Mouse (Mus musculus): ENCODE results near the gene Naa25. TPM values are rescaled to one million over a fixed set of nuclear protein-coding genes. Genes with fewer than 3 reads are reported as not detected.

The Naa25 gene
- polyA plus RNA-seq, 1 experiment = 8.1 TPM

DNA sequence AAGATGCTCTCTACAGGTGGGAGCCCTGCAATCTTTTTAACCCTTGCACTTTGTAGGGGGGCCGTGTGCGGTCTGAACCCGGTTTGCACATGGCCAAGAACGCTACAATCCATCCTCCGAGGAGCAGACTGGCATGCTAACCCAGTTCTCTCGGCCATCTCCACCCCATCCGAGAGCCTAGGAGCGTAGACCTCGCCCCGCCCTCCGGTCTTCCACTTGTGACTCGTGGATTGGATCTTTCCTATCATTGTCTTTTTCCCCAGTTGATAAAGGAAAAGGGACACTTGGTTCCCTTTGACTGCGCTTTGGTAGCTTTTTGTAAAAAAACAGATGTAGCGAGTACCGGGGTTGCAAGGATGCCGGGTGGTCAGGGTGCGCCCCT lies 53.9 kb downstream of the Naa25 start, which contains the start of gene Tmem116:
Tmem116 (plus strand) TSS at position 250 of the 382 bp plus-strand sequence.
- H3K27me3 ChIP-seq (replicated peaks; ENCODE audit: control insufficient read depth, insufficient read depth, low read length) = no peaks in the 10 kb centered on the region
- peak within 1 kb of the TSS; percentile 89 for H3K4me3 ChIP-seq (ENCODE audit: insufficient read depth, low read depth, low read length)
- peak within 1 kb of the TSS; percentile 98 for H3K27ac ChIP-seq (ENCODE audit: insufficient read depth, low read depth, low read length)
- peaks cover 20% of the 10 kb centered on the region; the same call in 1 of the 2 replicates for H3K4me1 ChIP-seq (ENCODE audit: control insufficient read depth, insufficient read depth, low read length)
- peaks cover 2% of the 10 kb centered on the region; the same call in 1 of the 2 replicates for H3K36me3 ChIP-seq (ENCODE audit: control insufficient read depth, insufficient read depth, low read length)
- WGBS = under 1% methylated on average over 17 of the region's 17 CpGs
- DNase-seq = peak; percentile 58
- no peak for TF ChIP-seq POLR2A (IDR thresholded peaks at IDR 0.05; ENCODE audit: low read depth, low read length)
- TF ChIP-seq CTCF (conservative IDR thresholded peaks at IDR 0.05; ENCODE audit: insufficient read depth, insufficient read length, low read depth, low read length) = no peak

DNA sequence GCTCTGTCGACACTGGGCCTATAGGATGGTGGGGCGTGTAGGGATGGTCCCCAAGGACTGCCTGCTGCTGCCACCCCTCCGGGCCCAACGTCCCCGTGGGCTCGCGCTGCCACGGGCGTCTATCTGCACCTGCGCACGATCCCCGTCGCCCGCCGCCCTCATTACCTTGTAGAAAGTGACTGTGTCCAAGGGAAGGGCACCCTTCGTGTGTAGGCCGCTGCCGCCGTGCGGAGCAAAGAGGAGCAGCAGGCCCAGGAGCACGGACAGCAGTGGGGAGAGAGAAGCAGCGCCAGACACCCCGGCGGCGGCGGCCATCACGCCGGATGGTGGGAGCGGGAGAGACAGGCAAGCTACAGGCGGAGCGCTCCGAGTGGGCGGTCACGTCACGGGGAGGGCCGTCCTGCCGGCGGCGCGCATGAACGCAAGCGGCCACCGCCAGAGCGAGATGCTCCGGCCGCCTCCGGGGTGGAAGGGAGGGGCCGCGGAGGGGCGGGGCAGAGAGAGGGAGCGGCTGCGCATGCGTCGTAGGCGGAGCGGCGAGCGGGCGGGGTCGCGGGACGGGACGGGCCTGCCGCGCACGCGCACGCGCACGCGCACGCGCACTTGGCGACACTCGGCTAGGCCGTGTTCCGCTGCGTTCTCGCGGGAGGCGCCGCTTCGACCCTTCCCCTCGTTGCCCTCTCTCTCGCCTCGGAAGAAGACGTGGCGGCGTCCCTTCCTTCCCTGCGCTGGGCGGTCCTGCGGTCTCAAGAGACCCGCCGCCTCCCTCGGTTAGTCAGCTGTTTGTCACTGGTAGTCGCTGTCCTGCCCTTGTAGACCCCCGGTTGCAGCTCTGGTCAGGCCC lies 54.5 kb downstream of the Naa25 start, which contains the start of gene Erp29:
Erp29 (minus strand) TSS at position 481 of the 844 bp plus-strand sequence.
- peaks cover 20% of the 10 kb centered on the region; the same call in 1 of the 2 replicates for H3K4me1 ChIP-seq (ENCODE audit: control insufficient read depth, insufficient read depth, low read length)
- H3K27ac ChIP-seq (ENCODE audit: insufficient read depth, low read depth, low read length) = peak within 1 kb of the TSS; percentile 98
- peak; percentile 98 for DNase-seq
- no peaks in the 10 kb centered on the region for H3K27me3 ChIP-seq (replicated peaks; ENCODE audit: control insufficient read depth, insufficient read depth, low read length)
- WGBS = 1% methylated on average over 92 of the region's 97 CpGs
- TF ChIP-seq POLR2A (IDR thresholded peaks at IDR 0.05; ENCODE audit: low read depth, low read length) (peak; percentile 97), CTCF (conservative IDR thresholded peaks at IDR 0.05; ENCODE audit: insufficient read depth, insufficient read length, low read depth, low read length) (0 out of 2 replicates have a peak, but pooled peaks have one; percentile 14)
- peak within 1 kb of the TSS; percentile 89 for H3K4me3 ChIP-seq (ENCODE audit: insufficient read depth, low read depth, low read length)
- H3K36me3 ChIP-seq (ENCODE audit: control insufficient read depth, insufficient read depth, low read length) = peaks cover 2% of the 10 kb centered on the region; the same call in 1 of the 2 replicates

- Histone ChIP-seq H3K4me1 (ENCODE audit: control insufficient read depth, insufficient read depth, low read length) (peaks cover 20% of the 10 kb centered on the region; the same call in 1 of the 2 replicates), H3K4me3 (ENCODE audit: insufficient read depth, low read depth, low read length) (peak overlapping the region; percentile 89), H3K27me3 (replicated peaks; ENCODE audit: control insufficient read depth, insufficient read depth, low read length) (no peaks in the 10 kb centered on the region), H3K27ac (ENCODE audit: insufficient read depth, low read depth, low read length) (peak overlapping the region; percentile 98), H3K36me3 (ENCODE audit: control insufficient read depth, insufficient read depth, low read length) (peaks cover 2% of the 10 kb centered on the region; the same call in 1 of the 2 replicates)
- TF ChIP-seq CTCF (conservative IDR thresholded peaks at IDR 0.05; ENCODE audit: insufficient read depth, insufficient read length, low read depth, low read length) = no peak
- no peak for TF ChIP-seq POLR2A (IDR thresholded peaks at IDR 0.05; ENCODE audit: low read depth, low read length)
- DNase-seq = no peak
- 2% methylated on average over 9 of the region's 9 CpGs for WGBS
Measured at GRCm38 (mm10) chr5:121452906-121453305, 55.2 kb downstream of the Naa25 start.

DNA sequence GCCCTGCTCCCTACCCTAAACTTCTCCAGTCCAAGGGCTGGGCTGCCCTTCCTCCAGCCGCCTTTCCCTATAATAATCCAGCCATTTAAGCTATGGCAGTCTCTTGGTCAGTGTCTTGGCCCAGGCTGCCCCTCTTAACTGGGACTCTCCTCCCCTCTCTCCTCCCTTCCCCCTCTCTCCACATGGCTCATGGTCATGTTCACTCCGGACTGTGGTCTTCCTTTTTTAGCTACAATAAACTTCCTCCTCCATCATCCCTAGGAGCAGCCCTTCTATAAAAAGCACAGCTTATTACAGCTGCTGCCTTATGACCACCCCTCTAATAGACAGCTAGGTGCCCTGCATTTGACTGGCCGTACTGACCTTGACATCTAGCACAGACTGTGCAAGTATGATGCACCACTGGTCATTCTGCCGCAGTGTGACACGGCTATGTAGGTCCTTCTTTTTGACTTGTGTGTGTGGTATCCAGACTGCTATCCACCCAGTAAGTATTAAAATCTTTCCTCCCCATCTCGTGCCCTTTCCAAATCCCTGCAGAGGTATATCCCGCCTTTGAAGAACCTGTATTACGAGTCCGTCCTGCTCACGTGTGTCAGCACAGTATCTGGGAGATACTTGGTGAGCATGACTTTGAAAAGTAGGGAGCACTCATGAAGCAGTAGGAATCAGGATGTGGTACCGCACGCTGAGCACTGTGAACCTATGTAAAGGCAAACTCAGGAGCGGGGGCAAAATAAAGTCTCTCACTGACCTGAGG lies 56.2 kb downstream of the Naa25 start:
- Histone ChIP-seq H3K27me3 (replicated peaks; ENCODE audit: control insufficient read depth, insufficient read depth, low read length) (no peaks in the 10 kb centered on the region), H3K4me1 (ENCODE audit: control insufficient read depth, insufficient read depth, low read length) (peaks cover 20% of the 10 kb centered on the region; the same call in 1 of the 2 replicates), H3K36me3 (ENCODE audit: control insufficient read depth, insufficient read depth, low read length) (no peaks in the 10 kb centered on the region), H3K4me3 (ENCODE audit: insufficient read depth, low read depth, low read length) (no peak overlapping the region), H3K27ac (ENCODE audit: insufficient read depth, low read depth, low read length) (peak overlapping the region; percentile 11; the same call in 1 of the 2 replicates)
- 68% methylated on average over 13 of the region's 13 CpGs for WGBS
- DNase-seq = no peak
- no peak for TF ChIP-seq POLR2A (IDR thresholded peaks at IDR 0.05; ENCODE audit: low read depth, low read length)
- no peak for TF ChIP-seq CTCF (conservative IDR thresholded peaks at IDR 0.05; ENCODE audit: insufficient read depth, insufficient read length, low read depth, low read length)

DNA sequence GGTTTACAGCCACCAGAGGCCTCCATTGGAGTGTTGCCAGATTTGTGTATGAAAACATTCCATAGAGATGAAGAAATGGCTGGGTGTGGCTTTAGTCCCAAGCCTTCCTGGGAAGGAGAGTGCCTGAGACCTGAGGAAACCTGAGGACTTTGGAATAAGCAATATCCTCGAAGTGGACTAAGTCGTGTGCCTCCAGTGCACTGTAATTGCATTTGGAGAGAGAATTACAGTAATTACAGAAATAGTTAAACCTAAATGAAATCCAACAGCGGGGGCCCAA lies 56.7 kb downstream of the Naa25 start:
- H3K27ac ChIP-seq (ENCODE audit: insufficient read depth, low read depth, low read length) = no peak overlapping the region; the same call in 1 of the 2 replicates
- peaks cover 20% of the 10 kb centered on the region; the same call in 1 of the 2 replicates for H3K4me1 ChIP-seq (ENCODE audit: control insufficient read depth, insufficient read depth, low read length)
- DNase-seq = peak; percentile 36
- 51% methylated on average over 3 of the region's 3 CpGs for WGBS
- no peaks in the 10 kb centered on the region for H3K36me3 ChIP-seq (ENCODE audit: control insufficient read depth, insufficient read depth, low read length)
- TF ChIP-seq POLR2A (IDR thresholded peaks at IDR 0.05; ENCODE audit: low read depth, low read length) = no peak
- no peak for TF ChIP-seq CTCF (conservative IDR thresholded peaks at IDR 0.05; ENCODE audit: insufficient read depth, insufficient read length, low read depth, low read length)
- no peak overlapping the region for H3K4me3 ChIP-seq (ENCODE audit: insufficient read depth, low read depth, low read length)
- no peaks in the 10 kb centered on the region for H3K27me3 ChIP-seq (replicated peaks; ENCODE audit: control insufficient read depth, insufficient read depth, low read length)

GRCm38 (mm10) chr5:121455510-121456265 lies 58.0 kb downstream of the Naa25 start:
- TF ChIP-seq POLR2A (IDR thresholded peaks at IDR 0.05; ENCODE audit: low read depth, low read length) (no peak), CTCF (conservative IDR thresholded peaks at IDR 0.05; ENCODE audit: insufficient read depth, insufficient read length, low read depth, low read length) (no peak)
- Histone ChIP-seq H3K27ac (ENCODE audit: insufficient read depth, low read depth, low read length) (no peak overlapping the region), H3K27me3 (replicated peaks; ENCODE audit: control insufficient read depth, insufficient read depth, low read length) (no peaks in the 10 kb centered on the region), H3K4me1 (ENCODE audit: control insufficient read depth, insufficient read depth, low read length) (peaks cover 13% of the 10 kb centered on the region; the same call in 1 of the 2 replicates), H3K36me3 (ENCODE audit: control insufficient read depth, insufficient read depth, low read length) (no peaks in the 10 kb centered on the region), H3K4me3 (ENCODE audit: insufficient read depth, low read depth, low read length) (no peak overlapping the region)
- 65% methylated on average over 9 of the region's 9 CpGs for WGBS
- DNase-seq = no peak

All from kidney, adult 2 months (tissue).